Mouse (Mus musculus): ENCODE measurements around the gene Myh7.
"Not testable (repeated sequence)": the region's sequence is repeated elsewhere in the genome, so short reads cannot be mapped to it uniquely, and the experiment has no call there.

DNA sequence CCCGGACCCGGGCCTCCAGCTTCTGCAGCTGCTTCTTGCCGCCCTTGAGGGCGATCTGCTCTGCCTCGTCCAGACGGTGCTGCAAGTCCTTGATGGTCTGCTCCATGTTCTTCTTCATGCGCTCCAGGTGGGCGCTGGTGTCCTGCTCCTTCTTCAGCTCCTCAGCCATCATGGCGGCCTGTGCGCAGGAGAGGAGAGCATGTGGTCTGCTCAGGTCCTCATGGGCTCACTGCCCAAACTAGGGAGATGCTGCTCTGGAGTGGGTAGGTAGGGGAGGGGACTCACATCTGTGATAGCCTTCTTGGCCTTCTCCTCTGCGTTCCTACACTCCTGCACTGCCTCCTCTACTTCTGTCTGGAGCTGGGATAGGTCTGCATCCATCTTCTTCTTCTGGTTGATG is 21.6 kb downstream of the Myh7 start:
- not testable (repeated sequence) for TF ChIP-seq CTCF, EP300 (IDR thresholded peaks at IDR 0.05; ENCODE audit: low read depth)

Measured in heart, postnatal 0 days (tissue).